Mouse (Mus musculus) thymus, adult 2 months (tissue): Measurements from ENCODE around the gene Nhlh2. TPM values are rescaled to one million over a fixed set of nuclear protein-coding genes. Genes with fewer than 3 reads are reported as not detected.

Experiments used
- DNase-seq: peaks from one replicate; pipeline ENCODE4 v3.0.0; 2021
- H3K27ac ChIP-seq: fragments of 200-500 bp; 2 replicates; pipeline ENCODE4 v1.5.1; 2012; ENCODE audit warnings: low read length, control low read depth; ENCODE audit not compliant: control insufficient read depth, insufficient read depth
- H3K27me3 ChIP-seq: fragments of 200-500 bp; 2 replicates; pipeline ENCODE4 v1.6.1; 2012; ENCODE audit warnings: mild to moderate bottlenecking, low read length, moderate library complexity, mixed read lengths; ENCODE audit not compliant: control insufficient read depth, insufficient read depth
- H3K36me3 ChIP-seq: fragments of 200-500 bp; 2 replicates; pipeline ENCODE4 v1.6.1; 2012; ENCODE audit warnings: mild to moderate bottlenecking, low read length, moderate library complexity; ENCODE audit not compliant: control insufficient read depth, insufficient read depth
- H3K4me1 ChIP-seq: fragments of 200-500 bp; replicated peaks from 2 replicates; pipeline ENCODE4 v1.6.1; 2012; ENCODE audit warnings: low read length; ENCODE audit not compliant: control insufficient read depth, insufficient read depth
- H3K4me3 ChIP-seq: fragments of 200-500 bp; 2 replicates; pipeline ENCODE4 v1.5.1; 2012; ENCODE audit warnings: mild to moderate bottlenecking, low read length, control low read depth, moderate library complexity; ENCODE audit not compliant: control insufficient read depth, insufficient read depth
- CTCF ChIP-seq: fragments of 200-500 bp; IDR thresholded peaks from 2 replicates; pipeline ENCODE4 v1.5.1; 2012; ENCODE audit warnings: mild to moderate bottlenecking, control low read depth, low read length, moderate library complexity, borderline replicate concordance; ENCODE audit not compliant: control insufficient read depth, poor library complexity, insufficient read depth; ENCODE audit errors: extremely low read depth
- POLR2A ChIP-seq: fragments of 200-500 bp; IDR thresholded peaks from 2 replicates; pipeline ENCODE4 v1.6.1; 2012; ENCODE audit warnings: mild to moderate bottlenecking, low read length, control low read depth, moderate library complexity; ENCODE audit not compliant: control insufficient read depth, poor library complexity, insufficient read depth; ENCODE audit errors: extremely low read depth
- WGBS: fragments of 180-500 bp; shearing (Covaris S2); methylation state at CpG from one replicate; pipeline ENCODE4 v1.1.7; 2018; 5-methylcytosine and 5-hydroxymethylcytosine counted together
- polyA plus RNA-seq: library from polyadenylated mRNA; depleted of rRNA; stranded (reverse); fragments of >200 nt; gene quantifications from 2 replicates; pipeline ENCODE4 v1.2.3, GENCODE M21; 2012

The Nhlh2 gene
- polyA plus RNA-seq, 1 experiment = 0.03 TPM

DNA sequence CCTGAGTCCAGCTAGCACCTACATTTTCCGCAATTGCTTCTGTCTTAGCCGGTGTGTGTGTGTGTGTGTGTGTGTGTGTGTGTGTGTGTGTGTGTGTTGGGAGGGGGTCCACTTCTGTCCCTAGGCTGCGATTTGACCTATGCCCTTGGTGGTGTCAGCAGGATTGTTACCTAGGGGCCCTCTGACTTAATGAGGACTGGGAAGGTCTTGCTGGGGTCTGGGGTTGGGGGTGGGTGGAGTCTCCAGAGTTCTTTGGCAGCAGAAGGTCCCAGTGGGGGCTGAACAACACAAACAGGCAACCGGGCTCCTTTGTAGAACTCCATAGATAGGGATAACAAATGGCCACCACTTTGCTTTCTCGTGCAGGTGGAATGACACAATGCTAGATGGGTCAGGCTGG is 14.0 kb downstream of the Nhlh2 start:
- no peaks in the 10 kb centered on the region for H3K36me3 ChIP-seq
- TF ChIP-seq POLR2A (no peak), CTCF (no peak)
- H3K27me3 ChIP-seq = peaks cover 5% of the 10 kb centered on the region; the same call in 1 of the 2 replicates
- H3K4me1 ChIP-seq = no peaks in the 10 kb centered on the region
- 28% methylated on average over 5 of the region's 5 CpGs for WGBS
- no peak for DNase-seq
- no peak overlapping the region for H3K27ac ChIP-seq
- H3K4me3 ChIP-seq = no peak overlapping the region

DNA sequence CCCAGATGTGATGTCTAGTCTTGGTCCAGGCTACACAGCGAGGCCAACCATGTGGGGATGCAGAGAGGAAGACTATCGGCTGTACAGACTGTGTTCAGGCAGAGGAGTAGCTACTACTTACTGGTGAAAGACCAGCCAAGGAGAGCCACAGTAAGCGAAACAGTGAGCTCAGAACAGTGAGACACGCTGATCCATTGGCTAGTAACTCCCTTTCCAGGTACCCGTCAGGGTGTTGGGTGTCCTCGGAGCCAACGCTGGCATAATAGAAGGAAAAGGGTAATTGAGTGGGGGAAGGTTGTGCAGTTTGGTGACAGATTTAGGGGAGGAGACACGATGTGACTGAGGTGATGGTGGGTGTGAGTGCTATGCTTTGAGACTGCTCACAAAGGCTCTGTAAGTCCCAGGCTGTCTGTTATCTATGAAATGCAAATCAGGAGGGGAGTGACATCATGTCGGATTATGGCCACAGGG is 15.1 kb downstream of the Nhlh2 start:
- Histone ChIP-seq H3K27me3 (peaks cover 5% of the 10 kb centered on the region; the same call in 1 of the 2 replicates), H3K36me3 (no peaks in the 10 kb centered on the region), H3K27ac (no peak overlapping the region), H3K4me3 (no peak overlapping the region), H3K4me1 (no peaks in the 10 kb centered on the region)
- TF ChIP-seq POLR2A (no peak), CTCF (no peak)
- 63% methylated on average over 9 of the region's 9 CpGs for WGBS
- DNase-seq = no peak

DNA sequence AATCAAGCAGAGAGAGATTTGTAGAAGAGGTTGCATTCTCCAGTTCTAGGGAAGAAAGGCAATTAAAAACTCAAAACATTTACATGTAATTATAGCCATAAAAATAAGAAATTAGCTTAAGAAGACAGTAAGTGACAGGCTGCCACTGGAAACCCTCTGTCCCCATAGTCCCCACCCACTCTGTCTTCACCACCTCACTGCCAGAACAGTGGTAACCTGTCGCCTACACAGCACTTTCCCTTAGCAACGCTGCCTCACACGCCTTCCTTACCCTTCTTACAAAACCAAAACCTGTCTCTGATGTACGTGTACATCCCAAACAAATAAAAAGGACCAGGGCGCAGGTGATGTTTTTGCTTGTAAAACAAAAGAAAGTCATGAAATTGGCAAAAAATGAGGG is 15.8 kb downstream of the Nhlh2 start:
- Histone ChIP-seq H3K27me3 (peaks cover 5% of the 10 kb centered on the region; the same call in 1 of the 2 replicates), H3K36me3 (no peaks in the 10 kb centered on the region), H3K4me3 (no peak overlapping the region), H3K27ac (no peak overlapping the region), H3K4me1 (no peaks in the 10 kb centered on the region)
- 75% methylated on average over 5 of the region's 5 CpGs for WGBS
- TF ChIP-seq CTCF (no peak), POLR2A (no peak)
- no peak for DNase-seq

DNA sequence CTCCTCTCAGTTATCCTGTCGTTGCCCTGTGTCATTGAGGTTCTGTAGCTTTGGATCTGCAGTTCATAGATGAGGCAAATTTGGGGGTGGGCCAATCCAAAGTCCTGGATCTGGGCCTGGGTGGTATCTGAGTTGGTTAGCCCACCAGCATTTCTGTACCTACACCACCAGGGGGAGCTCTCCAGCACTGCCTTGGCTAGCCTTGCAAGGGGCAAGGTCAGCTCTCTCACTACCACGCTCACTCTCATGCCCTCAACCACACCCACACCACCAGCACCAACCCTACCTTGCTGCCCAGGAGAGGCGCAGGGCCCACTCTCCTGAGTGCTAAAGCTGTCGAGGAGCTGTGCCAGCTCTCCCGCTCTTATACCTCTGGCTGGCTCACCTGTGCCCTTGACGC is 18.0 kb downstream of the Nhlh2 start:
- no peaks in the 10 kb centered on the region for H3K36me3 ChIP-seq
- WGBS = 75% methylated on average over 6 of the region's 6 CpGs
- peaks cover 5% of the 10 kb centered on the region; the same call in 1 of the 2 replicates for H3K27me3 ChIP-seq
- no peaks in the 10 kb centered on the region for H3K4me1 ChIP-seq
- DNase-seq = peak; percentile 7
- H3K4me3 ChIP-seq = no peak overlapping the region
- H3K27ac ChIP-seq = no peak overlapping the region
- TF ChIP-seq CTCF (peak; percentile 54; the same call in 1 of the 2 replicates), POLR2A (no peak)

DNA sequence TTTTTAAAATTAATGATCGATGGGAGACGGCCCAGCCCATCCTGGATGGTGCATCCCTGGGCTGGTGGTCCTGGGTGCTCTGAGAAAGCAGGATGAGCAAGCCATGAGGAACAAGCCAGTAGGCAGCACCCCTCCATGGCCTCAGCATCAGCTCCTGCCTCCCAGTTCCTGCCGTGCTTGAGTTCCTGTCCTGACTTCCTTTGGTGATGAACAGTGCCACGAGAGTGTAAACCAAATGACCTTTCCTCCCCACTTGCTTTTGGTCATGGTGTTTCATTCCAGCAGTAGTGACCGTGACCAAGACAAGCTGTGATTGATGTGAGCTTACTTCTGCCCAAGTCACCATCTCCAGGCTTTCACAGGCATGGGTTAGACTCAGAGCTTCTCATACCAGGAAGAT is 27.9 kb downstream of the Nhlh2 start:
- Histone ChIP-seq H3K4me3 (no peak overlapping the region), H3K27me3 (no peaks in the 10 kb centered on the region), H3K36me3 (no peaks in the 10 kb centered on the region), H3K4me1 (no peaks in the 10 kb centered on the region), H3K27ac (no peak overlapping the region)
- WGBS = 82% methylated on average over 5 of the region's 5 CpGs
- no peak for TF ChIP-seq POLR2A
- TF ChIP-seq CTCF = no peak
- DNase-seq = no peak

DNA sequence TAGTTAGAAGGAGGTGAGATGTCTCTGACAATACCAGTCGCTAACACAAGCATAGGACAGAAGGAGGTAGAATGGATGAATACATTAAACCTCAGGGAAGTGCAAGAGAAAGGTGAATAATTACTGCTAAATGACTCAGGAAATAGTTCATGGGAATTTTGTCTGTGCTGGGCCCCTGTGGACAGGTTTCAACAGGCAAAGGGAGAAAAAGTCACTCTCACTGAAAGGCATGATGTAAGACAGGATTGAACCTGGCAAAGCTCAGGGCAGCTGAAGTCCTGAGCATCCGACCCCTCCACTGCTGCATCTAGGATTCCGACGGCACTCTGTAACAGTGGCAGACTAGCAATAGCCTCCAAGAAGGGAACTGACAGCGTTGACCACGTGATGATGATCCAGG is 28.7 kb downstream of the Nhlh2 start:
- TF ChIP-seq CTCF = no peak
- TF ChIP-seq POLR2A = no peak
- Histone ChIP-seq H3K36me3 (no peaks in the 10 kb centered on the region), H3K4me3 (no peak overlapping the region), H3K4me1 (no peaks in the 10 kb centered on the region), H3K27me3 (no peaks in the 10 kb centered on the region), H3K27ac (peak overlapping the region; percentile 37; the same call in 1 of the 2 replicates)
- no peak for DNase-seq
- 79% methylated on average over 6 of the region's 6 CpGs for WGBS

DNA sequence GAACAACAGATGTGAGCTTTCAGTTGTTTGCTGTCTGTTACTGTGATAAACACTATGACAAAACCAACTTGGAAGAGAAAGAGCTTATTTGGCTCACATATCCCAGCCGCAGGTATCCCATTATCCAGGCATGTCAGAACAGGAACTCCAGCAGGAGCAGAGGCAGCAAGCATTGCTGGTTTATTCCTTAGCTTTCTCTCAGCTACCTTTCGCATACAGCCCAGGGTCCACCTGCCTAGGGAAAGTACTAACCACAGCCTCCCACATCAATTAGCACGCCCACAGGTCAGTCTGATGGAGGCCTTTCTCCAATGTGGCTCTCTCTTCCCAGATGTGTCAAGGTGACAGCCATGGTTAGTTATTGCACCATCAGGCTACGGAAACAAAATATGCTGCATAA is 31.8 kb downstream of the Nhlh2 start:
- Histone ChIP-seq H3K27ac (no peak overlapping the region), H3K27me3 (no peaks in the 10 kb centered on the region), H3K4me3 (no peak overlapping the region), H3K4me1 (no peaks in the 10 kb centered on the region), H3K36me3 (no peaks in the 10 kb centered on the region)
- no peak for DNase-seq
- 87% methylated on average over 4 of the region's 4 CpGs for WGBS
- no peak for TF ChIP-seq POLR2A
